Mouse (Mus musculus) erythroid progenitor cell, adult 5-6 weeks (primary cell): ENCODE results near the gene Zfp821. TPM values are rescaled to one million over a fixed set of nuclear protein-coding genes. Genes with fewer than 3 reads are reported as not detected.

Experiments
- ATAC-seq: replicated peaks from 2 replicates; pipeline ENCODE4 v1.8.0; 2016; ENCODE audit warnings: moderate number of reproducible peaks, mild to moderate bottlenecking, moderate TSS enrichment, inconsistent platforms; ENCODE audit not compliant: poor library complexity, low FRiP score, severe bottlenecking
- total RNA-seq, 2 experiments: library from RNA; stranded (forward) in 1 of 2; stranded (reverse) in 1 of 2; fragments of 150-400 nt in 1 of 2; fragments of 186-747, 209-891 nt in 1 of 2; gene quantifications; 2 replicates each; pipeline versions ENCODE4 v1.2.3 to v1.2.4; 2015 to 2017; ENCODE audit warnings: low replicate concordance in 2 of 2

Gene Zfp821
- total RNA-seq, 2 experiments from 2014 or later: 14.3 to 43.3 TPM

DNA sequence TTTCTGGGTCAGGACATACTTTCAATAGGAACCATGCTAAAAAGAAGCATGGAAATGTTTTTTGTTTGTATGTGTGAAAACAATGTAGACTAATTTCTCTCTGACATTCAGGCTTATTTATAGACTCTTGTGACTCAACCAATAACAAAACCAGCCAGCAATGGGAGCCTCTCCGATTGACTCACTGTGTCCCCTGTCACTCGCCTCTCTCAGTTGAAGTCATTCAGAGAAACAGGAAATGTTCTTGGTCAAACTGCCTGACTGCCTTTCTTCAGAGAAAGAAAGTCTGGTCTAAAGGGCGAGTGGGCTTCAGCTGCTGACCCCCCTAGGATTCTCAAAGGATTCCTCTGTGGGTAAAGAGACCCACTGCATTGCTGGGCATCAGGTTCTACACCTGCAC lies 67.8 kb downstream of the Zfp821 start:
- no peak for ATAC-seq

Other genes starting within 250 kb of the Zfp821 start
- gene Pmfbp1, start 211.5 kb upstream of the Zfp821 start, total RNA-seq (2015; ENCODE audit: low replicate concordance): not detected in 2 replicates
- not detected in 2 replicates for gene Pmfbp1, start 211.5 kb upstream of the Zfp821 start, total RNA-seq (2017; ENCODE audit: low replicate concordance)
- gene Dhx38, start 139.7 kb upstream of the Zfp821 start, total RNA-seq (2015; ENCODE audit: low replicate concordance): 8.0 and 12.6 TPM in 2 replicates
- gene Dhx38, start 139.7 kb upstream of the Zfp821 start, total RNA-seq (2017; ENCODE audit: low replicate concordance): 21.2 and 29.7 TPM in 2 replicates
- 4.0 and 8.0 TPM in 2 replicates for gene Txnl4b, start 139.7 kb upstream of the Zfp821 start, total RNA-seq (2015; ENCODE audit: low replicate concordance)
- 10.7 and 11.5 TPM in 2 replicates for gene Txnl4b, start 139.7 kb upstream of the Zfp821 start, total RNA-seq (2017; ENCODE audit: low replicate concordance)
- 70.4 and 83.3 TPM in 2 replicates for gene Hp, start 126.4 kb upstream of the Zfp821 start, total RNA-seq (2015; ENCODE audit: low replicate concordance)
- 65.3 and 67.6 TPM in 2 replicates for gene Hp, start 126.4 kb upstream of the Zfp821 start, total RNA-seq (2017; ENCODE audit: low replicate concordance)
- gene Dhodh, start 96.9 kb upstream of the Zfp821 start, total RNA-seq (2015; ENCODE audit: low replicate concordance): 4.7 and 7.1 TPM in 2 replicates
- 3.4 and 7.3 TPM in 2 replicates for gene Dhodh, start 96.9 kb upstream of the Zfp821 start, total RNA-seq (2017; ENCODE audit: low replicate concordance)
- gene Pkd1l3, start 91.0 kb upstream of the Zfp821 start, total RNA-seq (2015; ENCODE audit: low replicate concordance): not detected in 2 replicates
- not detected in 2 replicates for gene Pkd1l3, start 91.0 kb upstream of the Zfp821 start, total RNA-seq (2017; ENCODE audit: low replicate concordance)
- gene Ist1, start 12.3 kb upstream of the Zfp821 start, total RNA-seq (2015; ENCODE audit: low replicate concordance): 66.7 and 85.9 TPM in 2 replicates
- 45.2 and 62.4 TPM in 2 replicates for gene Ist1, start 12.3 kb upstream of the Zfp821 start, total RNA-seq (2017; ENCODE audit: low replicate concordance)
- 2.9 and 10.1 TPM in 2 replicates for gene Atxn1l, start 32.2 kb downstream of the Zfp821 start, total RNA-seq (2015; ENCODE audit: low replicate concordance)
- 4.4 and 5.8 TPM in 2 replicates for gene Atxn1l, start 32.2 kb downstream of the Zfp821 start, total RNA-seq (2017; ENCODE audit: low replicate concordance)
- gene Ap1g1, start 73.0 kb downstream of the Zfp821 start, total RNA-seq (2015; ENCODE audit: low replicate concordance): 23.1 and 50.7 TPM in 2 replicates
- gene Ap1g1, start 73.0 kb downstream of the Zfp821 start, total RNA-seq (2017; ENCODE audit: low replicate concordance): 30.6 and 36.2 TPM in 2 replicates
- gene Phlpp2, start 163.0 kb downstream of the Zfp821 start, total RNA-seq (2015; ENCODE audit: low replicate concordance): 36.0 and 45.7 TPM in 2 replicates
- 59.8 and 73.4 TPM in 2 replicates for gene Phlpp2, start 163.0 kb downstream of the Zfp821 start, total RNA-seq (2017; ENCODE audit: low replicate concordance)